Mouse (Mus musculus): ENCODE data around the gene Trarg1. TPM values are rescaled to one million over a fixed set of nuclear protein-coding genes. Genes with fewer than 3 reads are reported as not detected.

Trarg1 gene
- polyA plus RNA-seq, 2 experiments: not detected

- WGBS (ENCODE audit: insufficient replicate concordance): 55% methylated on average over 6 of the region's 6 CpGs
- DNase-seq (ENCODE audit: low read depth in 3 of 3, low spot score in 3 of 3): no peak
- ATAC-seq (ENCODE audit: insufficient read depth): no peak
Measured at GRCm38 (mm10) chr11:76644257-76644656, 35.4 kb upstream of the Trarg1 start.

GRCm38 (mm10) chr11:76645036-76645435, 34.6 kb upstream of the Trarg1 start:
- Histone ChIP-seq H3K9me3 (ENCODE audit: control insufficient read depth, low read length) (no peaks in the 10 kb centered on the region), H3K4me3 (ENCODE audit: insufficient read depth in 1 of 2, low read depth in 2 of 2, low read length in 2 of 2) (no peak overlapping the region), H3K27ac (no peak overlapping the region), H3K9ac (replicated peaks) (no peak overlapping the region), H3K27me3 (ENCODE audit: control insufficient read depth, insufficient read depth, low read length) (peaks cover 8% of the 10 kb centered on the region), H3K4me2 (ENCODE audit: low read depth) (no peak overlapping the region), H3K4me1 (replicated peaks; ENCODE audit: control insufficient read depth in 2 of 2, insufficient read depth in 2 of 2, low read length in 1 of 2) (no peaks in the 10 kb centered on the region), H3K36me3 (replicated peaks; ENCODE audit: control insufficient read depth, insufficient read depth, low read depth) (no peaks in the 10 kb centered on the region)
- WGBS (ENCODE audit: insufficient replicate concordance): 28% methylated on average over 9 of the region's 9 CpGs
- ATAC-seq (ENCODE audit: insufficient read depth): no peak
- no peak for DNase-seq (ENCODE audit: low read depth in 3 of 3, low spot score in 3 of 3)
- TF ChIP-seq CTCF (IDR thresholded peaks at IDR 0.05; ENCODE audit: low read depth) (no peak), EP300 (IDR thresholded peaks at IDR 0.05; ENCODE audit: low read depth) (no peak)

More at GRCm38 (mm10) chr11:76644257-76644656, 35.4 kb upstream of the Trarg1 start:
- Histone ChIP-seq H3K27me3 (ENCODE audit: control insufficient read depth, insufficient read depth, low read length) (peaks cover 8% of the 10 kb centered on the region), H3K9me3 (ENCODE audit: control insufficient read depth, low read length) (no peaks in the 10 kb centered on the region), H3K4me2 (ENCODE audit: low read depth) (no peak overlapping the region), H3K4me3 (ENCODE audit: insufficient read depth in 1 of 2, low read depth in 2 of 2, low read length in 2 of 2) (no peak overlapping the region), H3K4me1 (replicated peaks; ENCODE audit: control insufficient read depth in 2 of 2, insufficient read depth in 2 of 2, low read length in 1 of 2) (no peaks in the 10 kb centered on the region), H3K27ac (no peak overlapping the region), H3K36me3 (replicated peaks; ENCODE audit: control insufficient read depth, insufficient read depth, low read depth) (no peaks in the 10 kb centered on the region), H3K9ac (replicated peaks) (no peak overlapping the region)
- no peak for TF ChIP-seq EP300 (IDR thresholded peaks at IDR 0.05; ENCODE audit: low read depth)
- no peak for TF ChIP-seq CTCF (IDR thresholded peaks at IDR 0.05; ENCODE audit: low read depth)

GRCm38 (mm10) chr11:76645955-76646354, 33.7 kb upstream of the Trarg1 start:
- no peak for ATAC-seq (ENCODE audit: insufficient read depth)

GRCm38 (mm10) chr11:76647062-76647461, 32.5 kb upstream of the Trarg1 start:
- H3K4me3 ChIP-seq (ENCODE audit: insufficient read depth in 1 of 2, low read depth in 2 of 2, low read length in 2 of 2): no peak overlapping the region
- H3K9ac ChIP-seq (replicated peaks): no peak overlapping the region
- H3K4me2 ChIP-seq (ENCODE audit: low read depth): no peak overlapping the region
- H3K36me3 ChIP-seq (replicated peaks; ENCODE audit: control insufficient read depth, insufficient read depth, low read depth): no peaks in the 10 kb centered on the region
- peaks cover 8% of the 10 kb centered on the region for H3K27me3 ChIP-seq (ENCODE audit: control insufficient read depth, insufficient read depth, low read length)
- no peak for DNase-seq (ENCODE audit: low read depth in 3 of 3, low spot score in 3 of 3)
- H3K4me1 ChIP-seq (replicated peaks; ENCODE audit: control insufficient read depth in 2 of 2, insufficient read depth in 2 of 2, low read length in 1 of 2): no peaks in the 10 kb centered on the region
- no peak for ATAC-seq (ENCODE audit: insufficient read depth)
- H3K9me3 ChIP-seq (ENCODE audit: control insufficient read depth, low read length): no peaks in the 10 kb centered on the region
- no peak overlapping the region for H3K27ac ChIP-seq
- WGBS (ENCODE audit: insufficient replicate concordance): 10% methylated on average over 7 of the region's 7 CpGs
- TF ChIP-seq EP300 (IDR thresholded peaks at IDR 0.05; ENCODE audit: low read depth) (no peak), CTCF (IDR thresholded peaks at IDR 0.05; ENCODE audit: low read depth) (no peak)

More at GRCm38 (mm10) chr11:76645955-76646354, 33.7 kb upstream of the Trarg1 start:
- Histone ChIP-seq H3K27ac (no peak overlapping the region), H3K27me3 (ENCODE audit: control insufficient read depth, insufficient read depth, low read length) (peaks cover 8% of the 10 kb centered on the region), H3K4me1 (replicated peaks; ENCODE audit: control insufficient read depth in 2 of 2, insufficient read depth in 2 of 2, low read length in 1 of 2) (no peaks in the 10 kb centered on the region), H3K4me3 (ENCODE audit: insufficient read depth in 1 of 2, low read depth in 2 of 2, low read length in 2 of 2) (no peak overlapping the region), H3K36me3 (replicated peaks; ENCODE audit: control insufficient read depth, insufficient read depth, low read depth) (no peaks in the 10 kb centered on the region), H3K4me2 (ENCODE audit: low read depth) (peak overlapping the region; percentile 27), H3K9me3 (ENCODE audit: control insufficient read depth, low read length) (no peaks in the 10 kb centered on the region), H3K9ac (replicated peaks) (no peak overlapping the region)
- WGBS (ENCODE audit: insufficient replicate concordance): 0% methylated on average over 19 of the region's 19 CpGs
- no peak for TF ChIP-seq EP300 (IDR thresholded peaks at IDR 0.05; ENCODE audit: low read depth)
- TF ChIP-seq CTCF (IDR thresholded peaks at IDR 0.05; ENCODE audit: low read depth): peak; percentile 94
- peak in 2 of 3 experiments; percentile 37 to 40 for DNase-seq (ENCODE audit: low read depth in 3 of 3, low spot score in 3 of 3)

- 2% methylated on average over 9 of the region's 9 CpGs for WGBS (ENCODE audit: insufficient replicate concordance)
- Histone ChIP-seq H3K9ac (replicated peaks) (no peak overlapping the region), H3K4me1 (replicated peaks; ENCODE audit: control insufficient read depth in 2 of 2, insufficient read depth in 2 of 2, low read length in 1 of 2) (no peaks in the 10 kb centered on the region), H3K36me3 (replicated peaks; ENCODE audit: control insufficient read depth, insufficient read depth, low read depth) (no peaks in the 10 kb centered on the region), H3K9me3 (ENCODE audit: control insufficient read depth, low read length) (no peaks in the 10 kb centered on the region), H3K4me3 (ENCODE audit: insufficient read depth in 1 of 2, low read depth in 2 of 2, low read length in 2 of 2) (no peak overlapping the region), H3K27ac (no peak overlapping the region), H3K4me2 (ENCODE audit: low read depth) (no peak overlapping the region), H3K27me3 (ENCODE audit: control insufficient read depth, insufficient read depth, low read length) (peaks cover 8% of the 10 kb centered on the region)
- TF ChIP-seq CTCF (IDR thresholded peaks at IDR 0.05; ENCODE audit: low read depth) (peak; percentile 87), EP300 (IDR thresholded peaks at IDR 0.05; ENCODE audit: low read depth) (no peak)
- ATAC-seq (ENCODE audit: insufficient read depth) (no peak), DNase-seq (ENCODE audit: low read depth in 3 of 3, low spot score in 3 of 3) (peak; percentile 33 to 44 (median 35))
Measured at GRCm38 (mm10) chr11:76647500-76647899, 32.1 kb upstream of the Trarg1 start.

Measured in liver, embryonic 14.5 days (tissue).